Mouse (Mus musculus) urinary bladder, adult 2 months (tissue): ENCODE results near the gene Bend3. TPM values are rescaled to one million over a fixed set of nuclear protein-coding genes. Genes with fewer than 3 reads are reported as not detected.
"Not testable (repeated sequence)": the region's sequence is repeated elsewhere in the genome, so short reads cannot be mapped to it uniquely, and the experiment has no call there.

Source experiments
- DNase-seq: peaks from one replicate; pipeline ENCODE4 v3.0.0; 2022; ENCODE audit warnings: low spot score
- polyA plus RNA-seq: library from polyadenylated mRNA; depleted of rRNA; stranded (reverse); fragments of >200 nt; gene quantifications from 2 replicates; pipeline ENCODE4 v1.2.3, GENCODE M21; 2012

The Bend3 gene
- polyA plus RNA-seq, 1 experiment, result 2.9 TPM

DNA sequence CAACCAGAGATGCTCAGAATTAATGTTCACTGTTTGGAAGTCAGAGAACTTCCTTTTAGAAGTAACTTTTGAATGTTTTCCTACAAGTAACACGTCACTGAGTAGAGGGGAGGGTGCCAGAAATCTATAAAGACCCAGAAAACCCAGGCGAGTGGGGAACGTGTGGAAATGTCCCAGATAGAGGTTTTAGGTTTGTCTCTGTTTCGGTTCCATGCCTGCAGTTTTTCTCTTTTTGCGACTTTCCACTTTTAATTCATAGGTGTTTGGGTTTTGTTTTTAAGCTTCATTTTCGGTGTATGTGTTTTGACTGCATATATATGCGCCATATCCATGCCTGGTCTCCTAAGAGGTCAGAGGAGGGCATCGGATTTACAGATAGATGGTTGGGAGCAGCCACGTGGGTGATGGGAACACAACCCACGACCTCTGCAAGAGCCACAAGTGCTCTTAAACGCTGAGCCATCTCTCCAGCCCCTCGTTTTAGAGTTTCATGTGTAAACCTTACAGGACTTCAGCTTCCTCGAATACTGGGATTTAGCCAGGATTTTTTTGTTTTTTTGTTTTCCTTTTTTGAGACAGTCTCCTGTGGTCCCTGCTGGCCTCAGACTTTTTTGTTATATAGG lies 1.7 kb downstream of the Bend3 start:
- no peak for DNase-seq

DNA sequence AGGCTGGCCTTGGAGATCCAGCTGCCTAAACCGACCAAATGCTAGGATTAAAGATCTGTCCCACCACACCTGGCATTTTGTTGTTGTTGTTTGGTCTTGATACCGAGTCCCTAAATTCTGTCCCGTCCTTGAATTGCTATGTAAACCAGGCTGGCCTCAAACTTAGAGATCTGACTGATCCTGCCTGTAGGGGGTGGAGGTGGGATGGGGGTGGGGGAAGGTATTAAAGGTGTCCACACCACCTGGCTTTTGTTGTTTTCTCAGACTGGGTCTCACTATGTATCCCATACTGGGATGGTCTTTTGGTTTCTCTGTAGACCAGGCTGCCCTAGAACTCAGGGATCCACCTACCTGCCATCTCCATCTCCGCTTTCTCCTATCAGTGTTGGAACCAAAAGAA lies 2.5 kb downstream of the Bend3 start:
- no peak for DNase-seq

DNA sequence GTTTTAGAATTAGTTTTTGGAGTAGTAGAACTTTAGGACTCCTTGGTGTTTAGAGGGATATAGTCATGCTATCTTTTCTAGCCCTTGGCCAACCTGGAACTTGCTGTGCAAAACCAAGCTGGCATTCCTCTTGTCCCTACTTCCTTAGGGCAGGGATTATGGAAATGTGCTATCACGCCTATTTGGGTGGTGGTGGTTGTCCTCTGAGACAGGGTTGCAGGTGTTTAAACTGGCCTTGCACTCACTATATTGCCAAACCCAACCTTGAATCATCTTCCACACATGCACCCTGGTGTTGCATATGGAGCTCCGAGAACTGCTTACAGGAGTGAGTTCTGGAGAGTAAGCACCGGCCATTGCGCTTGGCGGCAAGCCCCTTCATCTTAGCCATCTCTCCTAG lies 3.4 kb downstream of the Bend3 start:
- DNase-seq, result no peak

DNA sequence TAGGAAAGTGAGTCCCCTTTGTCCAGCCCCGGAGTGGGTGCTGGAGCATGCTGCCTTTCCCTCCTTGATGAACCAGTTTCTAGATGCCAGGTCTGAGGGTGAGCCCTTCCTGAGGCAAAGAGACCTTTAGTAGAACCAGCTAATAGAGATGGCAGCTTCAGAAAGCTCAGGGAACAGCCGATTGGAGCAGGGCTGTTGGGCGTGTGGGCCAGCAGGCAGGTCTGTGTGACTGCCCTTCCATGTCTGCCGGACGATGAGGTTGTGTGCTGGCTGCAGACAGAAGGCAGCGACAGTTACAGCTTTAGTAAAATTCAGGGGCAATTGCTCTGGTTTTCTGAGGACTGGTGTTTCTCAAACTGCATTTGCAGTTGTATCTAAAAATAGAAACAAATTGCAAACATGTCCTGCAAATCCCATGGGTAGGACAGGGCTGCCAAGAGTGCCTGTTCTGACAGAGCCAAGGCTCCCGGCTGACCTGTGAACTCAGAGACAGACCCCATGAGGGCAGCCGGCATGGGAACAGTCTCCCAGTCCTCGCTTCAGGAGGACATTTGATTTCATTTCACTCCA lies 4.9 kb downstream of the Bend3 start:
- no peak for DNase-seq

DNA sequence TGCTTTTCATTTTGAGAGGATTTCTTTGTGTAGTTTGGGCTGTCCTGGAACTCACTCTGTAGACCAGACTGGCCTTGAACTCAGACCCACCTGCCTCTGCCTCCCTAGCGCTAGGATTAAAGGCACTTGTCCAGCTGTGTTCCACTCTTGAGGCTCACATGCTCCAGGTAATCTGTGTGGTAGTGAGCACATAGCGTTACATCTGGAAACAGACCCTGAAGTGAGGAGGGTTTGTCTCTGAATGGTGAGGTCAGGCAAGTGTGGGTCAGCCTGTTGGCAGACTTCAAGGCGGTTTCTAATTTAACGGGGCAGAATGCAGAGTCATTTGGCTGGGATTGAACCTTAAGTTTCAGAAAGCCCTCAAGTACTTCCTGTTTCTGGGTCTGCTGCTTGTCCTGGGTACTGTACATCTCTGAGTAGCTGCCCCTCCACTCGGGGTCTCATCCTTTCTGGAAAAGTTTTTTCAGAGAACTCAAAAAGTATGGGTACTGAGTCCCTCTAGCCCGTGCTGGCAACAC lies 7.2 kb downstream of the Bend3 start:
- no peak for DNase-seq

DNA sequence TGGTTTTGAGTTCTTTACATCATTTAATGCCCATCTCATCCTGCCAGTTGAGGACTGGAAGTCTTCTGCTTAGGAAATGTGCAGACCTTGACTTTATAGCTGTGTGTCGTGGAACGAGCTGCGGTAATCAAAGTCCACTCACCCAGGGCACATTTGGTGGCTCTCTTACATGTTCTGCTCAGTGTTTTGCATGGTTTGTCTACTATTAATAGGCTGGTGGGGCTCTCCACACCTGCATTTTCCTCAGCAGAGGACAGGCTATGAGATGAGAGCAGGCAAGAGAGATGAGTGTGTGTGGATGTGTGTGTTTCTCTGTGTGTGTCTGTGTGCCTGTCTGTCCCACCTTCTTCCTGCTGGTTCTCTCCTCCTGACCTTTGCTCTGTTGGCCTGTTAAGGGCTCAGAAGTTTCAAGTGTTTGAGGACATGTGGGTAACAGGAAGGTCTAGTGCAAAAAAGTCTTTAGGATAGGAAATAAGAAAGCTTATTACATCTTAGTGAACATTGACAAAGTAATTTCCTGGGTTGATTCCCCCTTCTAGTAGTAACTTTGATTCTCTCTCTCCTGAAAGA lies 8.9 kb downstream of the Bend3 start:
- no peak for DNase-seq

DNA sequence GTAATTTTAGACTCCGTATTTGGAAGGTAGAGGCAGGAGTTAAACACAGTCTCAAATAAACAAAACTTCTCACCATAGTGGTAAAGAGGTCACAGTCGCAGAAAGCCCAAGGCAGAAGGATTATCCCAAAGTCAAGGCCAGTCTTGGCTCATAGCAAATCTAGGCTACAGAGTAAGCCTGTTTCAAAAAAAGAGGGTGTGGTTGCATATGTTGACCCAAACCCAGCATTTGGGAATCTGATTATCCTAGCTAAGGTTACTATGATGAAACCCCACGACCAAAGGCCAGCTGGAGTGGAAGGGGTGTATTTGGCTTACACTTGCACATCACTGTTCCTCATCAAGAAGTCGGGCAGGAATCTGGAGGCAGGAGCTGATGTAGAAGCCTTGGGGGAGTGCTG lies 9.6 kb downstream of the Bend3 start:
- DNase-seq, result no peak

DNA sequence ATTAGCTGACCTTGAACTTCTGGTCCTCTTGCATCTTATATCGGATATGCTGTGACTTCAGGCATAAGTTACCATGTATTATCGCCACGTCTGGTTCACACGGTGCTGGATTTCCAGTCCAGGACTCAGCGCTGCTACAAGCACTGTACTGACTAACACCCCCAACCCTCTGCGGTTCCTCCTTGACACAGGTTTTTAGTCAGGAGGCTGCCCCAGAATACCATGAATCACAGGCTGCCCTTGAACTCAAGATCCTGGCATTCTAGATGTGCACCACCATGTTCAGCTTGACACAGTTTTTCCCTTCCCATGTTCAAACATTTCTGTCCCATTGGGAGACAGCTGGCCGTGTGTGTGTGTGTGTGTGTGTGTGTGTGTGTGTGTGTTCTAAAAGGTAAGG lies 10.5 kb downstream of the Bend3 start:
- no peak for DNase-seq

DNA sequence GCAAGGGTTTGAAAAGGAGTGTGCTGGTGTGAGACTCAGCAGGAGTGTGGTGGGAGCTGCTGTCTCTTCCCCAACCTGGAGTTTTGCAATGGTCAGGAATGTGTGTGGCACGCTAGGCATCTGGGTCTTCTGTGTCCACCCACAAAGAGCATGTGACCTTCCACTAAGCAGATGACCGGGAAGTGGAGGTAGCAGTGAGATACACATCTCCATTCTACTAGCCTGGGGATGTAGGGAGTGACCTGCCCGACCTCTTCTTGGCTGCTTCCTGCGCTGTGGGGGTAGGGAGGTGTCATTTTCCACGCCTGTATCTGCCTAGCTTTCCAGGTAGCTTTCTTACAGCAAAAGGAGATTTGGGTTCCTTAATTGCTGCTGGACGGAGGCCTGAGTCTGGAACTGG lies 10.9 kb downstream of the Bend3 start:
- no peak for DNase-seq

DNA sequence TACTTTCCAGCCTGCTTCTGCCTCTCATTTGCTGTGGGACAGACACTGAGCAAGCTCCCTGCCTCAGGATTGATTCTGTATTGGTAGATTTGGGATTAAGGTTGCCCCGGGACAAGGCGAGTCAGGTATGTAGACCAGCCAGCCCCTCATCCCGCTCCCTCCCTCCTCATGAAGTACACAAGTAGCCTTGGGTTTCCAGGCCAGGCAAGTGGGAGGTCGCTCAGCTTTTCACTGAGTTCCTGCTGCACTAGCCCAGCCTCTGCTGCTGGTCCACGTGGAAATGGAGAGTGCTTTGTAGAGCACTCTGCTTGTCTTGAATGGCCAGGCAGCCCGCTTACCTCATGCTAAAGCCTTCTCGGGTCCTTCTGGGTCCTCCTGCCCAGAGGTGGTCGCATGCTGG lies 11.4 kb downstream of the Bend3 start:
- DNase-seq, result no peak

DNA sequence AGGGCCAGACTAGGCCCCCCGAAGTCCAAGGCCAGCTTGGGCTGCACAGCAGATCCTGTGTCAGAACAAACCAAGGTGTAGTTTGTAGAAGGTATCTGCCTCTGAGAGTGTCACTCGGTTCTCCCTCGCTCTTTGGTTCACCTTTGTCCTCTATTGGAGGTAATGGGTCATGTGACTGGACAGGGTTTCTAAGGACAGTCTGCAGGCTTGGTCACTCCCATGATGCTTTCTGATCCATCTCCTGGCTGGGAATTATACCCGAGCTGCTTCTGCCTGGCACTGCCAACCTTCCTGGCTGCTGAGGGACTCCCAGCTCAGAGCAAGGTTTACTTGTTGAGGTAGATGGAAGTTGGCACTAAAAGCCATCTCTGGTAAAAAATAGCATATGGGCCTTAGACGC lies 12.2 kb downstream of the Bend3 start:
- no peak for DNase-seq

DNA sequence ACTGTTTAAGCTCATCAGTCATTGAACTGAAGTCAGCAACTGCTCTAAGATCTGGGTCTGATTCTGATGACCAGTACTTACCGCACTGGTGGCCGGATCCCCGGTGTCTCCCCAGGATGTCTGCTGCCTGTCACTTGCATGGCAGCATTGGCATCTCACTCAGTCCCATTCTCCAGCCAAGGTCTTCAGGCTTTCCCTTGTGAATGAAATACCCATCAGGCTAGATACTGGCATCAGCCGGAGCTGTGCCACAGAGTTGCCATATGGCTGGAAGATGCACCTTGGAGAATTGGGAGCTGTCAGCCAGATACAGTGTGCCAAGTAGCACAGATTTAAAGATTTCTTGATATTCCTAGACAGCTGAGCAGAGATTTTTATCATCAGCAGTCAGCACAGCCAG lies 24.0 kb downstream of the Bend3 start:
- DNase-seq, result no peak

DNA sequence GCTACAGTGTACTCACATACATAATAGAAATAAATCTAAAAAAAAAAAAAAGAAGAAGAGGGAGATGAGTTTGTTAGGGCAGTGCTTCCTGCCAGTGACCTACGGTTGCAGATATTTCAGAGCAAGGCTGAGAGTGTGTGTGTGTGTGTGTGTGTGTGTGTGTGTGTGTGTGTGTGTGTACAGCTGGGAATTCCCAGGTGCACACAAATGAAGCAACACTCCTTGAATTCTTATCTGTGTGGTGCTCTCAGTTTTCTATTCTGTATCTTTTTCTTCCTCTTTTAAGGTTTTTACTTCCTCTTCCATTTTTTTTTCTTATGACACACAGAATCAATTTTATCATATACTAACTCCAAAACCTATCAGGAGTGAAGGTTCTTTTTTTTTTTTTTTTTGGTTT lies 25.7 kb downstream of the Bend3 start:
- DNase-seq, result no peak

DNA sequence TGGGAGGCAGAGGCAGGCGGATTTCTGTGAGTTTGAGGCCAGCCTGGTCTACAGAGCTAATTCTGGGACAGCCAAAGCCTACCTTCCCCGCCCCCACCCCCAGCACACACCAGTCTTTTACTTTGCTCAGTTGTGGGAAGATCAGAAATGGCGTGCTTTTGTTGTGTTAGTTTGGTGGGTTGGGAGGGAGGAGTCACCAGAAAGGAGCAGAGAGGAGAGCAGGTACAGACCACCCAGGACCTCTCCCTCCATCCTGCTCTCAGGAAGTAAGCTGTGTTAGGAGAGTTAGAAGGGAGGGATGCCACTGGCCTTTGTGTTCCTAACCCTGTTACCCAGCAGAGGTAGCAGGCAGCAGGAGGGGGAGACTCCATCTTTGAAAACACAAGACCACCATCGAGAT lies 28.4 kb downstream of the Bend3 start:
- DNase-seq, result no peak

DNA sequence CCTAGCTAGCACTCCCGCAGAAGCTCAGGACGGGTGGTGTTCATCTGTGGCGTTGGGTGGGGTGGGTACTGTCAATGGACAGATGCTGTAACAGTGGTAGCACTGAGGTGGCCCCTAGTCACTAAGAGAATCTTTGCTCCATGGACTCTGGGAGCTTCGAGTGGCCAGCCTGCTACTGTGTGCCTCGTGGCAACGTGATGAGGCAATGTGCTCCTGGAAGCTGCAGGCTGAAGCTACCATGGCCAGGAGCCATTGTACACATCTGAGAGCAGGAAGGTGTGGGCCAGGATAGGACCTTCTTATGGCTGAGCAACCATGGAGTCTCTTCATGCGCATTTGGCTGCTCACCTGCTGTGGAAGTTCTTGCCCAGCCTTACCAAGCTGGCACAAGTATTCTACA lies 30.6 kb downstream of the Bend3 start:
- DNase-seq, result no peak

DNA sequence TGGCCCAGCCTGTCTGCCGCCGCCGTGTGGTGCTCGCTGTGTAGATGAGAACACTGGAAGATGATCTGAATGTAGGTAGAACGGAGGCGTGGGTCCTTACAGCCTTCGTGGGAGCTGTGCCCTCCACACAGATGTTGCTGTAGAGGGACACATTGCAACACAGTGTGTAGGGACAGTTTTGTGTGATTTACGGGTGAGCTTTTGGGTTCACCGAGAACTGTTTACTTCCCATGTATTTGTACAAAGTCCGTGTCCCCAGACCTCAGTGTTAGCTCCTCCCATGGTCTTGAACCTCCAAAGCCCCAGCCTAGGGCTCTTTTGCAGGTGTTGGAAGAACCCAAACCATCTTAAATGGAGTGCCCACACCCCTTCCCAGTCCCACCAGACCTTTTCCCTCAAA lies 34.3 kb downstream of the Bend3 start:
- DNase-seq, result no peak

DNA sequence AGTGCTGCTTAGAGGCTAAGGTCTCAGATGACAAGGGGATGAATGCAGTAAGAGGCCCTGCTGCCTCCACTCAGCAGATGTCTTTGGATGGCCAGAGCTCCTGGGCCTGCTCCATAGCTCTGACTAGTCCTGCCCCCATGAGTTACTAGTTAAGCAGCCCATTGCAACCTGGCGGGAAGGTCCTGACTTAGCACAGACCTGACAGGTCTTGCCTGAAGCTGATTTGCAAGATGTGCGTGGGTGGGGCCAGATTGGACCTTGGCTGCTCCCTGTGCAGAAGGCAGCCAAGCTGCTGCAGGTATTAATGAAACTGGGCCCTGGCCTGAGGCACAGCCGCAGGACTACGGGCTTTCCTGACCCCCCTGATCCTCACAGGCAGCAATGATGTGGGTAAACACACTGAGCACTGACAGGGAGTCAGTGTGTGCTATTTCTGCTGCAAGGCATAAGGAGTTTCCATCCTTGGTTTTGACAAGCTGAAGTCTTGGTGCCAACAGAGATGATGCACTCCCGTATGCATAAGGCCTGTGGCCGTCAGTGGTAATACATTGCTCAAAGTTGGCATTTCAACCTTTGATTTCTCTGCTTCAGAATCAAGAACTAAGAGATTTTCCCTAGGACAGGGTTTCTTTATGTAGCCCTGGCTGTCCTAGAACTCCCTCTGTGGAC lies 38.5 kb downstream of the Bend3 start:
- no peak for DNase-seq

DNA sequence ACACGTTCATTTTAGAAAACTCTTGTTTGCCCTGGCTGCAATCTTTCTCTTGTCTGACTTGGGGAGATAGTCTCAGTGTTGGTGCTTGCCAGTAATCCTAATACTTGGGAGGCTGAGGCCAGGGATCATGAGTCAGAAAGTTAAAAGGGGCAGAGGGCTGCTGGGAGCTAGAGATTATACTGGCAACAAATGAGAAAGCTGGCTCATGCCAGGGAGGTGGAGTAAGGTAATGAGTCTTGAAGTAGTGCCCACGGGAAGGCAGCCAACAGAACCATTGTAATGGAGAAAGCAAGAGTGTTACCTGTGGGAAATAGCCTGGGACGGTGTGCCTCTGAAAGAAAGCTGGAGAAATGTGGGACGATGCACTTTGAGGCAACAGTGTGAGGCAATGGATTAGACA lies 39.2 kb downstream of the Bend3 start:
- DNase-seq, result no peak

DNA sequence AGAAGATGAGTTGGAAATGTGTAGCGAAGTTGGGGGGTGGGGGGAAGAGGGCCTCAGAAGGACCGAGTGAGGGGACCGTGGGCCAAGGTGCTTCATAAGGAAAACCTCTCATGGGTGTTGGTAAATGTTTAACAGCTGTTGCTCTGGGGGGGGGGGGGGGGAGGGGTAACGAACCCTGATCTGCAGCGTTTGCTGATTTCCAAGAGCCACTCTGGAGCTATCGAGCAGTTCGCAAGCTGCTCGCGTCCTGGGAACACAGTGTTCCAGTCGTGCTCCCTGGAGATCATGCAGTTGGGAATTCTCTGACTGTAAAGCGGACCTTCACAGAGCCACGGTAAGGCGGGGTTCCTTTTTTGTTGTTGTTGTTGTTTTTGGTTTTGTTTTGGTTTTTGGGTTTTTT lies 39.7 kb downstream of the Bend3 start:
- no peak for DNase-seq

DNA sequence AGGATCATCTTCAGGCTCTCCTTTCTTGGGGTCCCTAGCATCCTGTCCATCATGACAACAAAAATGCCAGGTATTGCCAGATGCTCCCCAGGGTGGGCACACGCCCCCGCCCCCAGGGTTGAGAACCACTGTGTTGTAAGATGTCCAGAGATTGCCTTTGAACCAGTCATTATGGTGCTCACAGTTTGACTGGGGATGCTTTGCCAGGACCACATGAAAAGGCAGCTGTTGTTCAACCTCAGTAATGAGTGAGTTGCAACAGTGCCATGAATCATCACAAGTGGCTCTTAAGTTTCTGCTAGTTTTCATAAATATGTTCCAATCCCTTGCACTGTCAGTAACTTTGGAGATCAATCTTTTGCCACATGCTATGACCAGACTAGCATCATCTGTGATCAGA lies 41.3 kb downstream of the Bend3 start:
- no peak for DNase-seq

DNA sequence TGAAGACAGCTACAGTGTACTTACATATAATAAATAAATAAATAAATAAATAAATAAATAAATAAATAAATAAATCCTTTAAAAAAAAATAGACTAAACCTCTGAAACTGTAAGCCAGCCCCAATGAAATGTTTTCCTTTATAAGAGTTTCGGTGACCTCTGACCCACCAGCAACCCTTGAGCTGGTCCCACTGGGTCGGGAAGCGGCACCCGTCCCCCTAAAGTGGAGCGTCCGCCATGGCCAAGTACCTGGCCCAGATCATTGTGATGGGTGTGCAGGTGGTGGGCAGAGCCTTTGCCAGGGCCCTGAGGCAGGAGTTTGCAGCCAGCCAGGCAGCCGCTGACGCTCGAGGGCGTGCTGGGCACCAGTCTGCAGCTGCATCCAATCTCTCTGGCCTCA lies 45.3 kb downstream of the Bend3 start, which contains the start of gene Gm9803:
Gene Gm9803, plus strand, starts transcription at position 154 of the 400 bp plus-strand sequence.
- not testable (repeated sequence) for DNase-seq

DNA sequence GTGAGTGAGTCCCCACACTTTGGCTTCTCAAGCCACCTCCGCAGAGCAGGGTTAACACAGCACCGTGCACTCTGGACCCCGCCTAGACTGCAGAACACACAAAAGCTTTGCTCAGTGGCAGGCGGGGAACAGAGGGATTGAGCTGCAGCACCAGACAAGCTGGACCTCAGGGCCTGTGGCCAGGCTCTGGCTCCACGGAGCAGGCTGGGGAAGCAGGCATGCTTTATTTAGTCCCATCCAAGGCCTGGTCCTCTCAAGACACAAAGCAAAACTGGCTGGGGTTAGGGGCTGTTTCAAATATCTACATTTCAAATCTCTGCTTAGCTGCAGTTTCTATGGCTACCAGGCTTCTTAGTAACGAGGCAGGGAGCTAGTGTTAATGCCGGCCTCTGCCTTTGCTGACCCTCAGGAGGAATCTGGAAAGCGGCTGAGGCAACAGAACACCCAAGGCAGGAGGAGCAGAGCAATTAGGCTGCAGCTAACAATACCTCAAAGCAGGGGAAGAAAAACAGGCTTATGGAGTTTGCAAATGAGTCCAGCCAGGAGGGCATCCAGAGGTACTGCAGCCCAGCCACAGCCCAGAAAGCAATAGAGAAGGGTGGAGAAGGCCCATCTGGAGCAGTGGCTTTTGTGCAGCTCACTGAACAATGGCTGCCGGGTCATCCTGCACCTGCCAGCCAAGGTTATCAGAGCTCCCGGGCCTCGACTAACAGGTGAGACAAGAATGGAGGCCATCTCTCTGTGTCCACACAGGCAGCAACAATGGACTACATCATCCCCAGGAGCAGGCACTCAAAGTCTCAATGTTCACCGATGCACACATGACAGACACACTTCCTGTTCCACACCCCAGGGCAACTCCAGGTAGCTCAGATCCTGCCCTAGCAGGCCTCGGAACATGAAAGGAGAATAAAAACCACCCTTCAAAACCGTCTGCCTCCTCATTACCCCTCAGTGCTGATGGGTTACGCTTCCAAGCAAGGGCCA lies 48.9 kb downstream of the Bend3 start:
- DNase-seq, result no peak
